Mouse (Mus musculus) liver, embryonic 11.5 days (tissue): Measurements from ENCODE around the gene Zbtb46. TPM values are rescaled to one million over a fixed set of nuclear protein-coding genes. Genes with fewer than 3 reads are reported as not detected.

Experiments used
- ATAC-seq: fragments of 200-750 bp; cut with Nextera tagmentation; replicated peaks from 2 replicates; pipeline ENCODE4 v1.8.0; 2017; ENCODE audit warnings: moderate number of reproducible peaks, mild to moderate bottlenecking, moderate TSS enrichment, moderate library complexity; ENCODE audit not compliant: low FRiP score
- DNase-seq: peaks from one replicate; pipeline ENCODE4 v3.0.0-alpha.2; 2017; ENCODE audit warnings: low spot score
- H3K27ac ChIP-seq: fragments of 300-500 bp; sonication (generic); 2 replicates; pipeline ENCODE4 v1.5.1; 2014; ENCODE audit warnings: mild to moderate bottlenecking, low read depth, low read length, control low read depth
- H3K27me3 ChIP-seq: fragments of 300-500 bp; sonication (generic); replicated peaks from 2 replicates; pipeline ENCODE4 v1.6.1; 2014; ENCODE audit warnings: low read length, mixed read lengths; ENCODE audit not compliant: control insufficient read depth, insufficient read depth
- H3K36me3 ChIP-seq: fragments of 300-500 bp; sonication (generic); 2 replicates; pipeline ENCODE4 v1.6.1; 2014; ENCODE audit warnings: mild to moderate bottlenecking, low read length, moderate library complexity, mixed read lengths; ENCODE audit not compliant: control insufficient read depth, insufficient read depth
- H3K4me1 ChIP-seq: fragments of 300-500 bp; sonication (generic); replicated peaks from 2 replicates; pipeline ENCODE4 v1.6.1; 2014; ENCODE audit warnings: low read length, mixed read lengths; ENCODE audit not compliant: control insufficient read depth, insufficient read depth
- H3K4me2 ChIP-seq: fragments of 300-500 bp; sonication (generic); 2 replicates; pipeline ENCODE4 v1.6.1; 2014; ENCODE audit warnings: mild to moderate bottlenecking, control low read depth, moderate library complexity
- H3K4me3 ChIP-seq: fragments of 300-500 bp; sonication (generic); 2 replicates; pipeline ENCODE4 v1.5.1; 2014; ENCODE audit warnings: low read depth, low read length, control low read depth
- H3K9ac ChIP-seq: fragments of 300-500 bp; sonication (generic); 2 replicates; pipeline ENCODE4 v1.6.1; 2014; ENCODE audit warnings: low read depth, low read length, control low read depth
- H3K9me3 ChIP-seq: fragments of 300-500 bp; sonication (generic); 2 replicates; pipeline ENCODE4 v1.6.1; 2016; ENCODE audit warnings: low read length, inconsistent platforms, mixed read lengths; ENCODE audit not compliant: control insufficient read depth
- WGBS: fragments of 180-500 bp; shearing (Covaris S2); extraction: QIAGEN DNeasy Blood & Tissue Kit; methylation state at CpG from one replicate; pipeline ENCODE4 v1.1.7; 2014; 5-methylcytosine and 5-hydroxymethylcytosine counted together
- polyA plus RNA-seq: library from polyadenylated mRNA; unstranded; fragments of >200 nt; fragmentation: Nextera tagmentation; extraction: Ambion mirVana; gene quantifications from 2 replicates; pipeline ENCODE4 v1.2.1, GENCODE M21; 2014

The Zbtb46 gene
- polyA plus RNA-seq, 1 experiment from 2014 or later, result 25.2 TPM

DNA sequence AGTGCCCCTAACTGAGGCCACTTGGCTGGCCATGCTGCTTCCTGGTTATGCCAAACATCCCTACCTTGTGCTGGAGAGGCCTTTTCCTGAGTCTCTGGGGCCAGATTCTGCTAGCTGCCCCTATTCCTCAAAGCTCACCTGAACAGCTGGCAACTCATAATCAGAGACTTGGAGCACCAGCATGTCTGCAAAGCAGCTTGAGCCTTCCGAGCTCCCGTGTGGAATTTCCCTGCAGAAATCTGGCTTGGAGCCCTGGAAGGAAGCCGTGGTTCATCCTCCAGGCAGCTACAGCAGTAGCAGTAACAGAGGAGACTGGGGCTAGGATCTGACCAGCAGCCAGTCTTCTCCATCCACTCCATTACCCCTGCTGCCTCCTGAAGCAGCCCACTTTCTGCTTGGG is 73.3 kb downstream of the Zbtb46 start:
- H3K4me3 ChIP-seq, result no peak overlapping the region
- H3K4me2 ChIP-seq, result no peak overlapping the region
- H3K36me3 ChIP-seq, result peaks cover 25% of the 10 kb centered on the region
- no peak overlapping the region for H3K9ac ChIP-seq
- DNase-seq, result no peak
- no peak overlapping the region for H3K27ac ChIP-seq
- 89% methylated on average over 3 of the region's 3 CpGs for WGBS
- H3K27me3 ChIP-seq, result no peaks in the 10 kb centered on the region
- H3K9me3 ChIP-seq, result no peaks in the 10 kb centered on the region
- no peak for ATAC-seq
- no peaks in the 10 kb centered on the region for H3K4me1 ChIP-seq

DNA sequence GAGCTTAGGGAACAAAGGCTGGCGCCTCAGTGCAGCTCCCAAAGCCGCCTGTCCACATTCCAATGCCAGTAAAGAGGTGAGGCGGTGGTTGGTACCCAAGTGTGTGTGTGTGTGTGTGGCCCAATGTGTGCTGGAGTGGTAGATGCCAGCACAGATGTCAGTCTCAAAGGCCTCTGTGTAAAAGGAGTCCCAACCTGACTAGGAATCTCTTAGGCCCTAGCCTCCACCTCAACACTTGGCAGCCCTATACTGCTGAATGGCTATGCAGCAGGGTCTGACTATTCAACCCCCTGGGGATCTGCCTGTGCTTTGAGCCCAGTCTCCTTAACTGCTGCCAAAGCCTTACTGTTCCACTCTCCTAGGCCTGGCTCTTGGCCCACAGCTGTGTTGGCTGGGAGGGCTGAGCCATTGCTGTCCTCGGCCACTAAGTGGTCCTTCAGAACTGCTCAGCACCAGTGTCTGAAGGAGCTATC is 74.3 kb downstream of the Zbtb46 start:
- Histone ChIP-seq H3K36me3 (peaks cover 34% of the 10 kb centered on the region), H3K27me3 (no peaks in the 10 kb centered on the region), H3K4me2 (no peak overlapping the region), H3K9me3 (no peaks in the 10 kb centered on the region), H3K27ac (no peak overlapping the region), H3K4me3 (no peak overlapping the region), H3K4me1 (no peaks in the 10 kb centered on the region), H3K9ac (no peak overlapping the region)
- DNase-seq (no peak), ATAC-seq (no peak)
- 87% methylated on average over 4 of the region's 4 CpGs for WGBS

DNA sequence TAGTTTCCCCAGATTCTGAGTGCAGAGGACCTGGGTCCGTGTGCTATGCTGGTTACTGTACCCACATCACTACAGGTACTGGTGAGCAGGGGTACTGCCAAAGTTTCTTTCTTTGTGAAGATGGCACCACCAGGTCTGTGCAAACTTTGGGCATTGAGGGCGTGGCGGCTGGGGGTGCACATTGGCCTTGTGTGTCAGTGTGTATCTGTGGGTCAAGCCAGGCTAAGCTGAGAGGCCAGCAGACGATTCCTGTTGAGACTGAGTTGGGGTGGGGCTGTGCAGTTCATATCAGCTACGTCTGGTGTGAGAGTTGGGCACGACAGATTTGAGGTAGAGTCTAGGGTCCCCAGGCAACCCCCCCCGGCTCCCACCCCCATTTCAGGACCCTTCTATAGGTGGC is 74.8 kb downstream of the Zbtb46 start:
- H3K9ac ChIP-seq, result no peak overlapping the region
- 87% methylated on average over 7 of the region's 7 CpGs for WGBS
- H3K9me3 ChIP-seq, result no peaks in the 10 kb centered on the region
- no peaks in the 10 kb centered on the region for H3K4me1 ChIP-seq
- H3K36me3 ChIP-seq, result peaks cover 39% of the 10 kb centered on the region
- ATAC-seq (no peak), DNase-seq (no peak)
- no peak overlapping the region for H3K4me3 ChIP-seq
- no peaks in the 10 kb centered on the region for H3K27me3 ChIP-seq
- no peak overlapping the region for H3K4me2 ChIP-seq
- no peak overlapping the region for H3K27ac ChIP-seq

DNA sequence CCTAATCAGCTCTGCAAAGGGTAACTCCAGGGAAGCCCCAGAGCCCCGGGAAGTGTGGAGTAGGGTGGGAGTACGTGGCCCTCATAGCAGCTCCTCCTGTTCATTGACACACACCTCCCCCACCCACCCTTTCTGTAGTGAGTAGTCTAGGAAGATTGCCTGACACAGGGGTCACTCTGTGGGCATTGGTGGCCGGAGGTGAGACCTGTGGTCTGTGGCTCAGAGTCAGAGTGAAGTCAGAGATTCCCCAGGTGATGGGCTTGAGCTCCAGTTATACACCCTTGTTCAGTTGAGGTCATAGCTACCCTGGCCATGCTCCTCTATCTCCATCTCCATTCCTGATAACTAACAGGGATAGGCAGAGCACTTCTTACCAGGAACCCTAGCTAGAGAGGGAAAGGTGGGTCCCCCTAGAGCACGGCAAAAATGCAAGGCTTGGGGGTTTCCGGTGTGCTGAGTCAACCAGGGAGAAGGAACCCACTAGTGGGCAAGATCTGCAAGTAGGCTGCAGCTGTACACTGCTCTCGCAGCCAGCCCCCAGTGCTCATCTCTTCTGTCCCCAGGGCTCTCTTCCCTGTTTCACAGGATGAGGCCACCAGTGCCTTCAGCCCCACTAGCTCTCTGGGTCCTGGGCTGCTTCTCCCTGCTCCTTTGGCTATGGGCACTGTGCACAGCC is 77.5 kb downstream of the Zbtb46 start:
- Histone ChIP-seq H3K4me2 (no peak overlapping the region), H3K4me3 (no peak overlapping the region), H3K9me3 (no peaks in the 10 kb centered on the region), H3K9ac (no peak overlapping the region), H3K27me3 (no peaks in the 10 kb centered on the region), H3K4me1 (0 out of 2 replicates have a peak, but pooled peaks cover 3% of the 10 kb centered on the region), H3K36me3 (peaks cover 48% of the 10 kb centered on the region), H3K27ac (no peak overlapping the region)
- DNase-seq (no peak), ATAC-seq (no peak)
- 92% methylated on average over 6 of the region's 6 CpGs for WGBS

DNA sequence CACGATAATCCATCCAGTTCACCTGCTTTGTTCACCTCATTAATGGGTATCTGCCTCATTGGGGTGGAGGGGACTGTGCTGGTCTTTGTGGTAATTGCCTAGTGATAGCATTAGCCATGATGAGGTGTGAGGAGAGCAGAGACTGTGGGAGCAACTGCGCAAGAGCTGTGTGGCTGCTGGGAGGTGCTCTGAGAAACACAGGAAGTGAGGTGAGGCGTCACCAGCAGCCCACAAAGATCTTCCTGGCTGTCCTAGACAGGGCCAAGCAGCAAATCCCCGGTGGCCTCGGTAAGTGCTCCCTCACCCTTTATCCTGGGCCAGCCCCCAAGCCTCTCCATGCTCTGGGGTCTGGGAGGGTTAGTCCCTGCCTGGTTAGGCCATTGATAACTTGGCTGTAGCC is 78.1 kb downstream of the Zbtb46 start:
- Histone ChIP-seq H3K9ac (no peak overlapping the region), H3K27me3 (no peaks in the 10 kb centered on the region), H3K4me2 (no peak overlapping the region), H3K4me1 (0 out of 2 replicates have a peak, but pooled peaks cover 3% of the 10 kb centered on the region), H3K36me3 (peaks cover 44% of the 10 kb centered on the region), H3K27ac (no peak overlapping the region), H3K4me3 (no peak overlapping the region), H3K9me3 (no peaks in the 10 kb centered on the region)
- ATAC-seq, result no peak
- 90% methylated on average over 5 of the region's 5 CpGs for WGBS
- DNase-seq, result no peak

DNA sequence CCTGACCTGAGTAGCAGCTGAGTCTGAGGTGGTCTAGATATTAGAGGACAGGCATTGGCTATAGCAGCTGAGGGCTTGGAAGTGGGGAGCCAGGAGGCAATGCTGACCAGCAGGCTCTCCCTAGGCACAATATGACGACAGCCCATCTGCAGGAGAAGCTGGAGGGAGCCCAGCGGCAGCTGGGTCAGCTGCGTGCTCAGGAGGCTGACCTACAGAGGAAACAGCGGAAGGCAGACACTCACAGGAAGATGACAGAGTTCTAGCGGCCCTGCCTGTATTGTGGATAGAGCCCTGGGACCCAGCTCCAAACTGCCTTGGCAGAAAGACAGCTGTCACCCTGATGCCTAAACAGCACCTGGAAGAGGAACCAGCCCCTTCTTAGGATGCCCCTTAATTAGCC is 79.0 kb downstream of the Zbtb46 start:
- no peak for ATAC-seq
- Histone ChIP-seq H3K36me3 (peaks cover 44% of the 10 kb centered on the region), H3K4me2 (no peak overlapping the region), H3K27ac (no peak overlapping the region), H3K9ac (no peak overlapping the region), H3K4me3 (no peak overlapping the region), H3K4me1 (0 out of 2 replicates have a peak, but pooled peaks cover 3% of the 10 kb centered on the region), H3K9me3 (no peaks in the 10 kb centered on the region), H3K27me3 (no peaks in the 10 kb centered on the region)
- WGBS, result 89% methylated on average over 5 of the region's 5 CpGs
- DNase-seq, result no peak

DNA sequence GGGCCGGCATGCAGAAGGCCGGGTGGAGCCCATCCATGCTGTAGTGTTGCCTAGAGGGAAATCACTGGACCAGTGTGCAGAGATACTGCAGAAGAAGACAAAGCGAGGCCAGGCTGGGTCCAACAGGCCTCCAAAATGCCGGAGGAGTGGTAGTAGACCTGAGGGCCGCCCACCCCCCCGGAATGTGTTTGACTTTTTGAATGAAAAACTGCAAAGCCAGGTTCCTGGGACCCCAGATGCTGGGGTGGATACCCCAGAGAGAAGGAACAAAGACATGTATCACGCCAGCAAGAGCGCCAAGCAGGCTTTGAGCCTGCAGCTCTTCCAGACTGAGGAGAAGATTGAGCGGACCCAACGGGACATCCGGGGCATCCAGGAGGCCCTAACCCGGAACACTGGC is 79.4 kb downstream of the Zbtb46 start, which contains the start of gene Lime1:
TSS of gene Lime1 (plus strand) at position 301 of the 400 bp plus-strand sequence.
- Histone ChIP-seq H3K9ac (no peak within 1 kb of the TSS), H3K4me1 (0 out of 2 replicates have a peak, but pooled peaks cover 3% of the 10 kb centered on the region), H3K9me3 (no peaks in the 10 kb centered on the region), H3K27ac (no peak within 1 kb of the TSS), H3K4me2 (no peak within 1 kb of the TSS), H3K27me3 (no peaks in the 10 kb centered on the region), H3K4me3 (no peak within 1 kb of the TSS), H3K36me3 (peaks cover 42% of the 10 kb centered on the region)
- ATAC-seq (no peak), DNase-seq (no peak)
- 92% methylated on average over 12 of the region's 12 CpGs for WGBS

DNA sequence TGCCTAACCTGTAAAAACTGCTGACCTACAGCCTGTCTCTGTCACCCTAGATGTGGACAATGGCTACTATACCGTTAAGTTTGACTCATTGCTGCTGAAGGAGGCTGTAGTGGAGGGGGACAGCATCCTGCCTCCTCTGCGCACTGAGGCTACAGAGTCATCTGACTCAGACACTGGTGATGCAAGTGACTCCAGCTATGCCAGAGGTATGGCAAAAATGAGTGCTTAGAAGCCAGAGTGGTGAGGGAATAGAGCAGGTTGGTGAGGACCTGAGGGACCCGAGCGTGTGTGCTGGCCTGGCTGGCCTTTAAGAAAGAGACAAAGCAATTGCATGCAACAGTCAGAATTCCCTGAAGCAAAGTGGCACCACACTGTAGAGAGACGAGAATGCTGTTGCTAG is 80.5 kb downstream of the Zbtb46 start:
- 91% methylated on average over 5 of the region's 5 CpGs for WGBS

DNA sequence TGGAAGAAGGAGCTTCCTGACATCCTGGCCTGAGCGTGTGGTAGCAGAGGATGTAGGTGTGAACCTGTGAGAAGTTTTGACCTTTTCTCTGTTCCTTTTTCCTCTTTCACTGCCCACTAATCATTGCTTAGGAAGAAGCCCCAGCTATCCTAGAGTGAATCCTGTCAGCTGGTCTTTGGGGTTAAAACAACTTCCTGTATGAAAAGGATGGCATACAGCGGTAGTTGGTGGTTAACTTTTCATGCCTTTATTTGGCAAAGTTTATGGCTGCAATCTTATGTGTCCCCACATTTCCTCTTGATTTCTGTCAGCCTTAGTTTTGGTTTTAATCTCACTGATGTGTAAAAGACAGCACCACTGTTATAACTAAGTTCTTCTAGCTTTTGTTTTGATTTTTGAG is 82.0 kb downstream of the Zbtb46 start:
- H3K36me3 ChIP-seq, result peaks cover 32% of the 10 kb centered on the region
- H3K27ac ChIP-seq, result no peak overlapping the region
- no peak overlapping the region for H3K4me3 ChIP-seq
- WGBS, result 58% methylated on average over 2 of the region's 2 CpGs
- peaks cover 6% of the 10 kb centered on the region; the same call in 1 of the 2 replicates for H3K4me1 ChIP-seq
- H3K4me2 ChIP-seq, result no peak overlapping the region
- H3K9me3 ChIP-seq, result no peaks in the 10 kb centered on the region
- DNase-seq (no peak), ATAC-seq (no peak)
- H3K27me3 ChIP-seq, result no peaks in the 10 kb centered on the region
- H3K9ac ChIP-seq, result no peak overlapping the region

More for the DNA sequence above, 80.5 kb downstream of the Zbtb46 start:
- H3K4me1 ChIP-seq, result peaks cover 6% of the 10 kb centered on the region; the same call in 1 of the 2 replicates
- H3K27me3 ChIP-seq, result no peaks in the 10 kb centered on the region
- no peak for DNase-seq
- H3K9ac ChIP-seq, result no peak overlapping the region
- H3K4me2 ChIP-seq, result no peak overlapping the region
- H3K4me3 ChIP-seq, result no peak overlapping the region
- H3K36me3 ChIP-seq, result peaks cover 42% of the 10 kb centered on the region
- H3K27ac ChIP-seq, result no peak overlapping the region
- no peak for ATAC-seq
- H3K9me3 ChIP-seq, result no peaks in the 10 kb centered on the region
